Mouse (Mus musculus): ENCODE results near the gene Map4k3. TPM values are rescaled to one million over a fixed set of nuclear protein-coding genes. Genes with fewer than 3 reads are reported as not detected.

Map4k3 gene
- polyA plus RNA-seq, 1 experiment from 2014 or later = 5.5 TPM

- H3K9me3 ChIP-seq (ENCODE audit: low read length) = no peaks in the 10 kb centered on the region
- no peak overlapping the region for H3K27ac ChIP-seq (ENCODE audit: low read depth)
Measured at GRCm38 (mm10) chr17:80663623-80664022, 64.7 kb downstream of the Map4k3 start.

DNA sequence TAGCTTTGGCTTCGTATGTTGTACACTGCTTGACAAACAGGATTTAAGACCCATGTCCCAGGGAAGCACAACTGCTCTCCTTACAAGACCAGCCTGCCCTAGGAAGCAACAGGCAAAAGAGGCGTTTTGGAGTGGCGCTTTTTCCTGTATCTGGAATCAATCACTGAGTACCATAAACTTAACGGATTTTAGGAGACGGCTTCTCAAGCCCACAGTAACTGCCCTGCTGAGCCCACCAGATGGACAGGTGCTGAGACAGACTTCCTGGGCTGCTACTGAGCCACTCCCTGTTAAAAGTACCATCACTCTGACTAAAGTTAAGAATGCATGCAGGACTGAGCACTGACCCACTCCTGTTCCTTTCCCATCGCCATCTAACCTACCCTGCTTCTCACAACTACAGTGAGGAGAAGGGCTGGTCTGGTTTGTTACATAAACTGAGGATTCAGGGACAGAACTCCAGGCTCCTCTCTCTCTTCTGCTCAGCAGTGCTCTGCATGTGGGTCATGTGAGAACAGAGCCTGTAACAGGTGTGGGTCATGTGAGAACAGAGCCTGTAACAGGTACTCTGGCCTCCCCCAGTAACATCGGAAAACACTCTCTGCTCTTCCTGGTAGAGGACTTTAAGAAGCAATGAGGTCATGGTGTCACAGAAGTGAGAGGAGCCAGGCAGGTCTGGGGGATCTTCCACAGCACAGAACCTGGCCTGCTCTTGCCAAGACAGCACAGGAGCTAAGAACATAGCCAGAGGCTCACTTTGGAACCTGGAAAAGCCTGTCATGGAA is 65.3 kb downstream of the Map4k3 start:
- no peak for ATAC-seq
- no peak overlapping the region for H3K27ac ChIP-seq (ENCODE audit: low read depth)
- WGBS (ENCODE audit: insufficient replicate concordance) = 82% methylated on average over 7 of the region's 7 CpGs

More at GRCm38 (mm10) chr17:80663623-80664022, 64.7 kb downstream of the Map4k3 start:
- H3K27me3 ChIP-seq (ENCODE audit: insufficient read depth, low read length) = no peaks in the 10 kb centered on the region
- ATAC-seq (no peak), DNase-seq (no peak)
- no peak for TF ChIP-seq EP300 (IDR thresholded peaks at IDR 0.05; ENCODE audit: low read depth)
- H3K4me1 ChIP-seq (ENCODE audit: insufficient read depth) = no peaks in the 10 kb centered on the region
- H3K36me3 ChIP-seq (replicated peaks; ENCODE audit: insufficient read depth, low read length) = no peaks in the 10 kb centered on the region
- no peak overlapping the region for H3K4me2 ChIP-seq (ENCODE audit: low read depth, low read length)
- no peak overlapping the region for H3K4me3 ChIP-seq (ENCODE audit: low read depth, low read length)
- H3K9ac ChIP-seq (replicated peaks) = no peak overlapping the region
- WGBS (ENCODE audit: insufficient replicate concordance) = 86% methylated on average over 4 of the region's 4 CpGs

GRCm38 (mm10) chr17:80661896-80662295 is 66.4 kb downstream of the Map4k3 start:
- no peak overlapping the region for H3K4me2 ChIP-seq (ENCODE audit: low read depth, low read length)
- no peak for TF ChIP-seq EP300 (IDR thresholded peaks at IDR 0.05; ENCODE audit: low read depth)
- no peak for TF ChIP-seq CTCF (IDR thresholded peaks at IDR 0.05; ENCODE audit: low read depth)
- H3K27me3 ChIP-seq (ENCODE audit: insufficient read depth, low read length) = no peaks in the 10 kb centered on the region
- no peaks in the 10 kb centered on the region for H3K36me3 ChIP-seq (replicated peaks; ENCODE audit: insufficient read depth, low read length)
- no peaks in the 10 kb centered on the region for H3K9me3 ChIP-seq (ENCODE audit: low read length)
- H3K27ac ChIP-seq (ENCODE audit: low read depth) = no peak overlapping the region
- DNase-seq = no peak
- no peak overlapping the region for H3K9ac ChIP-seq (replicated peaks)
- H3K4me3 ChIP-seq (ENCODE audit: low read depth, low read length) = no peak overlapping the region
- no peak for ATAC-seq
- 73% methylated on average over 3 of the region's 3 CpGs for WGBS (ENCODE audit: insufficient replicate concordance)
- H3K4me1 ChIP-seq (ENCODE audit: insufficient read depth) = no peaks in the 10 kb centered on the region

More for the DNA sequence above, 65.3 kb downstream of the Map4k3 start:
- Histone ChIP-seq H3K9me3 (ENCODE audit: low read length) (no peaks in the 10 kb centered on the region), H3K36me3 (replicated peaks; ENCODE audit: insufficient read depth, low read length) (no peaks in the 10 kb centered on the region), H3K9ac (replicated peaks) (no peak overlapping the region), H3K4me2 (ENCODE audit: low read depth, low read length) (no peak overlapping the region), H3K27me3 (ENCODE audit: insufficient read depth, low read length) (no peaks in the 10 kb centered on the region), H3K4me1 (ENCODE audit: insufficient read depth) (no peaks in the 10 kb centered on the region), H3K4me3 (ENCODE audit: low read depth, low read length) (no peak overlapping the region)
- no peak for DNase-seq
- TF ChIP-seq EP300 (IDR thresholded peaks at IDR 0.05; ENCODE audit: low read depth) (no peak), CTCF (IDR thresholded peaks at IDR 0.05; ENCODE audit: low read depth) (no peak)

DNA sequence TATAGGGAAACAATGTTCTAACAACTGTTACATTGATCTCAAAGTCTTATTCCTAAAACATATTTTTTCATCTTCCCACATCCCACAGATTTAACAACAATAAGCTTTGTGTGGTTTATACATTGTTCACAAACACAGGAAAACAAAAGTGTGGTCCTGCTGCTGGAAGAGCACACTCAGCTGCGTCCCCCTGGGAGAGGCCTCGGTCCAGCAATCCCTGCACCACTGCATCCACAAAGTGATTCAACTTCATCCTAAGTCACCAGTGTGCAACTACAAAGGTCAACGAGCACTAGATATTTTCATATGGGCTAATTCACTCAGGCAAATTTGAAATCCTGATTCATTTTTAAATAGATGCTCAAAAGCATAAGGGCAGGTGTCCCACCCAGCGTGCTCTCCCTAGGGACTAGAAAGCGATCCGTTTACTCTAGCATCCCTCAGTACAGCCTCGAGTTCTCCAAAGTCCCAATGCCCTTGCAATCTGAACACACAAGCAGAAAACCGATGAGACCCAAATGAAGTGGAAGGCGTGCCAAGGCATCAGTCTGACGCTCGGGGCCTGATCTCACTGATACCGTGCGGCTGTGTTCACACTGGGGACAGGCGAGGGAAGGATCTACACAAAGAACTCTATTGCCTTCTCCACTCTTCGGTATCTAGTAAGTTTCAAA is 67.4 kb downstream of the Map4k3 start:
- H3K9me3 ChIP-seq (ENCODE audit: low read length) = no peaks in the 10 kb centered on the region

GRCm38 (mm10) chr17:80660234-80660633 is 68.1 kb downstream of the Map4k3 start:
- peaks cover 5% of the 10 kb centered on the region for H3K36me3 ChIP-seq (replicated peaks; ENCODE audit: insufficient read depth, low read length)
- no peaks in the 10 kb centered on the region for H3K4me1 ChIP-seq (ENCODE audit: insufficient read depth)
- no peaks in the 10 kb centered on the region for H3K27me3 ChIP-seq (ENCODE audit: insufficient read depth, low read length)
- WGBS (ENCODE audit: insufficient replicate concordance) = 76% methylated on average over 2 of the region's 2 CpGs
- no peak overlapping the region for H3K4me3 ChIP-seq (ENCODE audit: low read depth, low read length)
- H3K9ac ChIP-seq (replicated peaks) = no peak overlapping the region
- no peak for TF ChIP-seq CTCF (IDR thresholded peaks at IDR 0.05; ENCODE audit: low read depth)
- TF ChIP-seq EP300 (IDR thresholded peaks at IDR 0.05; ENCODE audit: low read depth) = no peak
- DNase-seq (no peak), ATAC-seq (no peak)
- no peak overlapping the region for H3K27ac ChIP-seq (ENCODE audit: low read depth)
- H3K9me3 ChIP-seq (ENCODE audit: low read length) = no peaks in the 10 kb centered on the region
- H3K4me2 ChIP-seq (ENCODE audit: low read depth, low read length) = no peak overlapping the region

More for the DNA sequence above, 67.4 kb downstream of the Map4k3 start:
- Histone ChIP-seq H3K9ac (replicated peaks) (no peak overlapping the region), H3K4me3 (ENCODE audit: low read depth, low read length) (no peak overlapping the region), H3K27ac (ENCODE audit: low read depth) (no peak overlapping the region), H3K36me3 (replicated peaks; ENCODE audit: insufficient read depth, low read length) (no peaks in the 10 kb centered on the region), H3K4me2 (ENCODE audit: low read depth, low read length) (no peak overlapping the region), H3K27me3 (ENCODE audit: insufficient read depth, low read length) (no peaks in the 10 kb centered on the region), H3K4me1 (ENCODE audit: insufficient read depth) (no peaks in the 10 kb centered on the region)
- no peak for ATAC-seq
- TF ChIP-seq EP300 (IDR thresholded peaks at IDR 0.05; ENCODE audit: low read depth) = no peak
- no peak for TF ChIP-seq CTCF (IDR thresholded peaks at IDR 0.05; ENCODE audit: low read depth)
- 80% methylated on average over 15 of the region's 15 CpGs for WGBS (ENCODE audit: insufficient replicate concordance)
- DNase-seq = no peak

DNA sequence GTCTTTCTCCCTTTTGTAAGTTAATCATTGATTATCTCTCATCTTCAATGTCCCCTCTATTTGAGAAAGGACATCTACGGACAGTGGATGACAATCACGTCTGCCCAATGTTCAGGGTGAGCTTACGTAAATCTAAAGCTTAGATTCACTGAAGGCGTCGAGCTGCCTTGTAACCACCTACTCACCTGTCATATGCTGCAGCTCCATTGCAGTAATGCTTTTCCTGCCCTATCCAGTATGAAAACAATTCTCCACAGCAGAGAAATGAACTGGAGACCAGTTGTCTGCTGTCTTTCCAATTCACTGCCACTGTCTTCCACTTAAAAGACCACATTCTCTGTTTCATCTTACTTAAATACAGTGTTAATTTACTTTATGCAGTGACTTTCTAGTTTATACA is 68.5 kb downstream of the Map4k3 start:
- no peak for TF ChIP-seq EP300 (IDR thresholded peaks at IDR 0.05; ENCODE audit: low read depth)
- no peak for TF ChIP-seq CTCF (IDR thresholded peaks at IDR 0.05; ENCODE audit: low read depth)
- DNase-seq (no peak), ATAC-seq (no peak)
- H3K4me2 ChIP-seq (ENCODE audit: low read depth, low read length) = no peak overlapping the region
- H3K9ac ChIP-seq (replicated peaks) = no peak overlapping the region
- no peaks in the 10 kb centered on the region for H3K27me3 ChIP-seq (ENCODE audit: insufficient read depth, low read length)
- no peaks in the 10 kb centered on the region for H3K9me3 ChIP-seq (ENCODE audit: low read length)
- no peak overlapping the region for H3K27ac ChIP-seq (ENCODE audit: low read depth)
- H3K4me1 ChIP-seq (ENCODE audit: insufficient read depth) = no peaks in the 10 kb centered on the region
- WGBS (ENCODE audit: insufficient replicate concordance) = 68% methylated on average over 5 of the region's 5 CpGs
- H3K36me3 ChIP-seq (replicated peaks; ENCODE audit: insufficient read depth, low read length) = peaks cover 9% of the 10 kb centered on the region
- H3K4me3 ChIP-seq (ENCODE audit: low read depth, low read length) = no peak overlapping the region

Data from liver, postnatal 0 days (tissue).